Mouse (Mus musculus): ENCODE measurements around the gene Arhgef12.

GRCm38 (mm10) chr9:43071741-43072140 is 35.3 kb downstream of the Arhgef12 start:
- TF ChIP-seq EP300 (IDR thresholded peaks at IDR 0.05) (no peak), CTCF (IDR thresholded peaks at IDR 0.05) (no peak)
